Mouse (Mus musculus) activated CD4-positive, CD25-positive, alpha-beta regulatory T cell, adult 4 months (primary cell): ENCODE data around the gene Hnrnpul1. TPM values are rescaled to one million over a fixed set of nuclear protein-coding genes. Genes with fewer than 3 reads are reported as not detected.

ENCODE experiments used
- ATAC-seq: one replicate; pipeline ENCODE4 v1.8.0; 2017
- polyA plus RNA-seq, 2 experiments: library from polyadenylated mRNA; unstranded; fragments of 100-300 nt; shearing (Covaris generic); gene quantifications; one replicate each; pipeline ENCODE4 v1.2.1; 2017

The Hnrnpul1 gene
- polyA plus RNA-seq, 2 experiments from 2014 or later = 47.1 to 58.0 TPM

GRCm38 (mm10) chr7:25687811-25688401, 66.7 kb downstream of the Hnrnpul1 start:
- ATAC-seq = no peak

DNA sequence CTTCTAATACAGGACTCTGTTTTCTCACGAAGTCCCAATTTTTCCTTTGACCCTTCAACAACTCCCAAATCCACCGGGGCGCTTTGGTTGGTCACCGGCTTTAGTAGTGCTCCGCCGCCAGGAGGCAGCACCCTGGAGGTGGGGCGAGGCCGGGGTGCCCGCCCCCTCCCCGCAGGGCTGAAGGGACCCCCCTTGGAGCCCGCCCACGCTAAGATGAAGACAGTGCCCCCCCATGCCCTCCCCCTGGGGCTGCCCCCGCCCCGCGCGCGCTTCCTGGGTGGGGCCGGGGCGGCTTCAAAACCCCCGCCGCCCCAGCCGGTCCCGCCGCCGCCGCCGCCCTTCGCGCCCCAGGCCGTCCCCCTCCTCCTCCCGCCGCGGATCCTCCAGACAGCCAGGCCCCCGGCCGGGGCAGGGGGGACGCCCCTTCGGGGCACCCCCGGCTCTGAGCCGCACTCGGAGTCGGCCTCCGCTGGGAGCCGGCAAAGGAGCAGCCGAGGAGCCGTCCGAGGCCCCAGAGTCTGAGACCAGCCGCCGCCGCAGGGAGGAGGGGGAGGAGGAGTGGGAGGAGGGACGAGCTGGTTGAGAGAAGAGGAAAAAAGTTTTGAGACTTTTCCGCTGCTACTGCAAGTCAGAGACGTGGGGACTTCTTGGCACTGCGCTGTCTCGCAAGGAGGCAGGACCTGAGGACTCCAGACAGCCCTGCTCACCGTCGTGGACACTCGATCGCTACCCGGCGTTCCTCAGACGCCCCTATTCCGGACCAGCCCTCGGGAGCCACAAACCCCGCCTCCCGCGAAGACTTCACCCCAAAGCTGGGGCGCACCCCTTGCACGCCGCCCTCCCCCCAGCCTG, 67.7 kb downstream of the Hnrnpul1 start, which contains the start of gene Tgfb1:
TSS of gene Tgfb1 (plus strand) at position 323 of the 852 bp plus-strand sequence.
- peak; percentile 6 for ATAC-seq

DNA sequence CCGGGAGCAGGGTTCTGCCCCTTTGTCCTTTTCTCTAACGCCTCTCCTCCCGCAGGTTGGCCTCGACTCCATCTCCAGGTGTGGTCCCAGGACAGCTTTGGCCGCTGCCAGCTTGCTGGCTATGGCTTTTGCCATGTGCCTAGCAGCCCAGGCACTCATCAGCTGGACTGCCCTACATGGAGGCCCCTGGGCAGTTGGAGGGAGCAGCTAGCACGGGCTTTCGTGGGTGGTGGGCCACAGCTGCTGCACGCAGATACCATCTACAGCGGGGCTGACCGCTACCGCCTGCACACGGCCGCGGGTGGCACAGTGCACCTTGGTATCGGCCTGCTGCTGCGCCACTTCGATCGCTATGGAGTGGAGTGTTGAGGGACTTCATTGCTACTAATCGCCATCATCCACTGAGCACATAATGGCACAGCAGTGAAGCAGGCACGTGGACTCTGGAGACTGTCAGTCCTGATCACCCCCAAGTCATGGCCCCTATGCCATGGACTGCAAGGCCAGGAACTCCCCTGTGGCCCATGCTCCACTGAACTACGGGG, 68.6 kb downstream of the Hnrnpul1 start:
- no peak for ATAC-seq

- no peak for ATAC-seq
Observed at GRCm38 (mm10) chr7:25684659-25685058, 69.9 kb downstream of the Hnrnpul1 start.

DNA sequence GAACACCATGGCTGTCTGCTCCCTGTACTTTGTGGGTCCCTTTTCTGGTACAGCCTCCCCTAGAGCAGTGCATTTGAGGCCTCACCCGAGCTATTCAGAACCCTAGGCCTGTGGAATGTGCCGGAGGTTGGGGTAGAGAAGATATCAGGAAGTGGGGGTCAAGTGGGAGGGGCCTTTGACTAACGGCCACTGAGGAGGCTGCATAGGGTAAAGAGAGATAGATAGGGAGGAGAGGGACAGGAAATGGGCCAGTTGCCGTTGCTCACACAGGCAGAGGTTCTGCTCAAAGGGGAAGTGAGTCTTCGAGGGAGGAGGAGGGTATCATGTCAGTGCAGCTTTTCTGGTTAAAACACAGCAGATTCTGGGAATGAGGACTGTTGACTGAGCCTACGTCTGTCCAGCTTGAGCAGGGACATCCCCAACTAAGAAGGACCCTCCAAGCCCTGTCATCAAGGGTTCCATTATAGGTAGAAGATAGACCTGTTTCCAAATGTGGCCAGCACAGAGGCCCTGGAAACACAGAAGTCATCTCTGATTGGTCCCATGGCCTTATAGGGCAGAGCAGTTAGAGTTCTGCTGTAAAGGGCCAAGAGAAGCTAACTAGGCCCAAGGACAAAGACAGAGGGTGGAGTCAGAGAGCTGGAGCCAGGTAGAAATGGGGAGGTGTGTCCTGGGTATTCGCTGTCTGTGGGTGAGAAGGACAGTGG, 70.9 kb downstream of the Hnrnpul1 start:
- ATAC-seq = peak; percentile 55

GRCm38 (mm10) chr7:25681341-25682231, 73.0 kb downstream of the Hnrnpul1 start:
- no peak for ATAC-seq

GRCm38 (mm10) chr7:25680514-25681258, 73.9 kb downstream of the Hnrnpul1 start, which contains the start of gene B9d2:
TSS of gene B9d2 (plus strand) at chr7:25680780.
- peak; percentile 80 for ATAC-seq

DNA sequence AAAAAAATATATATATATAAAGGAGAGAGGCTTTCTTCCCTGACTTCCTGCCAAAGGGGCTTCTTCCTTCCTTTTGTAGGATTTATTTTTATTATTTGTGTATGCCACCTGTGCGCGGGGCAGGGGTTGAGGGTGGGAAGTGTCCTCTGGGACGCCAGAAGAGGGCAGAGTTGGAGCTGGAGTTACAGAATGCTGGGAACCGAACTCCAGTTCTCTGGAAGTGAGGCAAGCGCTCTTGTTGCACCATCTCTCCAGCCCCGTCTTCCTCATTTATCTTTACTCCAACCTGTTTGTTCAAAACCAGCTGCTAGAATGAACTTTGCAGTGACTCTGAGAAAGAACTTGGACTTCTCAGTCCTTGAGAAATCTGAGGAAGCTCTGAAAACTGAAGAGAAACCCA, 74.6 kb downstream of the Hnrnpul1 start:
- ATAC-seq = no peak

DNA sequence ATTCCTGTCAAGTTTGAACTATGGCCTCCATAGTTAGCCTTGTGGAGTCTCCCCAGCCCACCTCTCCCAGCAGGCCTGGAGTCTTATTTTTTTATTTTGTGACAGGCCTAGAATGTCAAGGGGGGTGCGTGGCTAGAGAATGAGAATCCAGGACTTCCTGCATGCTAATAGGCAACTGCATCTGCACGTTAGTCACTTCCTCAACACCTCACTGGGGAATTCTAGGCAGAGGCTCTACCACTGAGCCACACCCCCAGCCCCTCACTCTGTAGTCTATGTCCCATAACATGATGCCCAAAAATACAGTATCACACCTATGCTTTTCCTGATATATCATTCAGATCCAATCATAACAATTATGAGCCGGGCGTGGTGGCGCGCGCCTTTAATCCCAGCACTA, 77.5 kb downstream of the Hnrnpul1 start:
- ATAC-seq = no peak

DNA sequence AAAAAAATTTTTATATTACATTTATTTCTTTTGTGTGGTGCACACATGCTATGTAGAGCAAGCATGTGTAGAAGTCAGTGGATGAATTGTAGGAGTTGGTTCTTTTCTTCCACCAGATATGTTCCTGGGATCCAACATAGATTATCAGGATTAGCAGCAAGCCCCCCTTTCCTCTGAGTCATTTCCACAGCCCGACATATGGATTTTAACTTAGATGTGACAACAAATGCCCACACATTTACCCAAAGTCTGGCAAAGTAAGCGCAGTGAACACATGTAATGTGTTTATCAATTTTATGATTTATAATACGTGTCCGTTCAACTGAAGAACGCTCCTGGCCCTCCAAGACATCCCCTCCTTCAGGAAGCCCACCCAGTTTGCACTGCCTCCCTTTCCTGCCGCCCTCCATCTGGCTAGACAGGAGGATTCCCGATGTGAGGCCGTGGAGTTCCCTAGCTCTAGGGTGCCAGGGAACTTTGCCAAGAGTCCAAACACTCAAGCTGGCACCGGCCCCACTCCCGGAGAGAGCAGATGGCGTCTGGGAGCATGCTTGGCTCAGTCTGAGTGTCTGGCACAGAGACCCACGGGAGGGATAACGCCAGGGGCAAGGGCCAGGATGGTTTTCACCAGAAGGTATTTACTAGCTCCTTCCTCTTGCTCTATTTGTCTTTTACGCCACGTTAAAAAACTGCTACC, 78.3 kb downstream of the Hnrnpul1 start:
- no peak for ATAC-seq

DNA sequence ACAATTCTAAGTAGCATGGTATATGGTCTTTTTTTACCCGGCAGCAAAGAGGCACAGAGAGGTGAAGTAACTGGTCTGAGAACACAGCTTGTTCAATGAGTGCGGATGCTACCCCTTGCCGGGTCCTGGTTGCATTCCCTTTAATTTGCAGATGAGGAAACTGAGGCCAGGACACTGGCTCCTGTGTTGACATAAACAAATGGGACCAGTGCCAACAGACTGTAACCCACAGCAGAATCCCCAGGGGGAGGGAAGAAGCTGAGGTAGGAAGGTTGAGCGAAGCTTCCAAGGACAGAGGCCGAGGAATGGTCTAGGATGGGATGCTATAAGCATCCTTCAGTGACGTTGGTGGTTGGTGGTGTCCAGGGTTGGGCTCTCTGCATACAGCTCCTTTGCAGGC, 79.2 kb downstream of the Hnrnpul1 start:
- ATAC-seq = no peak

DNA sequence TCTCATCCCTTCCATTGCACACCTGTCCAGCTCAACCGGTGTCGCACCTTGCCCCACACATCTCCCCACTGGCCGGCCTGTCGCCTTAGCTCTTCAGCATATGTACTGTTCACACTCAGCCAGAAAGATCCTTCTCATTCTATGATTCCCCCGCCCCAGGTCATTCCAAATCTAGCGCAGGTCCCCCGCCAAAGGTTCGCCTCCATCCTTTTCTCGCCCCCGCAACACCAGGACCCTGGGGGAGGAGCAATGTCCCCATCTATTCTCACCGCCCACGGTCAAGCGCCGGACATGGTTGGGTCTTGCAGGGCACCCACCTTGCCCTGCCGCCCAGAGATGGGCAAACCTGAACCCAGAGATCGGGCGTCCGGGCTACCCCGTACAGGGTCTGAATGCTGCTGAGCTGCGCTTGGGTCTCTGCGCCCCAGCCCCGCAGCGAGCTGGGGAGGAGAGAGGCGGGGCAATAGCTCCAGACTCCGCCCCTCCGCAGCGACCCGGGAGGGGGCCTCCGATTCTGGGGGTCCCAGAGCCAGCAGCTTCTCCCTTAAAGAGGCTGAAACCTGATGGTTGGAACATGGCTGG, 79.7 kb downstream of the Hnrnpul1 start, which contains the start of gene Tmem91:
TSS of gene Tmem91 (minus strand) at position 448 of the 582 bp plus-strand sequence.
- ATAC-seq = no peak

- no peak for ATAC-seq
Observed at GRCm38 (mm10) chr7:25674297-25674696, 80.3 kb downstream of the Hnrnpul1 start.

- ATAC-seq = no peak
Observed at GRCm38 (mm10) chr7:25672442-25672841, 82.1 kb downstream of the Hnrnpul1 start.

GRCm38 (mm10) chr7:25671686-25672085, 82.9 kb downstream of the Hnrnpul1 start:
- ATAC-seq = no peak

Other genes starting within 250 kb of the Hnrnpul1 start
- gene Ceacam2, start 214.9 kb downstream of the Hnrnpul1 start, polyA plus RNA-seq = not detected
- not detected for gene Erich4, start 138.9 kb downstream of the Hnrnpul1 start, polyA plus RNA-seq
- 10 to 100 TPM; 36.4 to 42.7 TPM for gene Dmac2, start 135.3 kb downstream of the Hnrnpul1 start, polyA plus RNA-seq
- gene B3gnt8, start 128.1 kb downstream of the Hnrnpul1 start, polyA plus RNA-seq = under 1 TPM; 0.21 to 0.79 TPM
- gene Bckdha, start 95.8 kb downstream of the Hnrnpul1 start, polyA plus RNA-seq = 10 to 100 TPM; 15.3 to 15.8 TPM
- gene Exosc5, start 95.6 kb downstream of the Hnrnpul1 start, polyA plus RNA-seq = 100 to 1,000 TPM in 1 of 2 experiments, 10 to 100 TPM in 1; 94.5 to 110 TPM
- gene Tmem91, start 79.6 kb downstream of the Hnrnpul1 start, polyA plus RNA-seq = 10 to 100 TPM; 10.4 to 11.6 TPM
- gene B9d2, start 74.0 kb downstream of the Hnrnpul1 start, polyA plus RNA-seq = 10 to 100 TPM; 54.0 to 70.8 TPM
- 1 to 10 TPM; 4.7 to 8.6 TPM for gene Tgfb1, start 67.8 kb downstream of the Hnrnpul1 start, polyA plus RNA-seq
- 10 to 100 TPM; 31.1 to 46.9 TPM for gene Ccdc97, start 35.7 kb downstream of the Hnrnpul1 start, polyA plus RNA-seq
- gene Axl, start 33.9 kb upstream of the Hnrnpul1 start, polyA plus RNA-seq = 10 to 100 TPM; 16.5 to 26.4 TPM
- gene Cyp2s1, start 62.2 kb upstream of the Hnrnpul1 start, polyA plus RNA-seq = 1 to 10 TPM; 3.2 to 4.9 TPM
- gene Cyp2b10, start 142.9 kb upstream of the Hnrnpul1 start, polyA plus RNA-seq = not detected